Mouse (Mus musculus) stomach, postnatal 0 days (tissue): ENCODE results near the gene Lce3c.

ENCODE experiments used
- CTCF ChIP-seq: IDR thresholded peaks from 2 replicates; pipeline ENCODE4 v1.5.1; 2016; ENCODE audit warnings: antibody characterized with exemption, low read depth, mild to moderate bottlenecking, moderate library complexity
- EP300 ChIP-seq: optimal IDR thresholded peaks from 2 replicates; pipeline ENCODE3; 2016; ENCODE audit warnings: antibody characterized with exemption

DNA sequence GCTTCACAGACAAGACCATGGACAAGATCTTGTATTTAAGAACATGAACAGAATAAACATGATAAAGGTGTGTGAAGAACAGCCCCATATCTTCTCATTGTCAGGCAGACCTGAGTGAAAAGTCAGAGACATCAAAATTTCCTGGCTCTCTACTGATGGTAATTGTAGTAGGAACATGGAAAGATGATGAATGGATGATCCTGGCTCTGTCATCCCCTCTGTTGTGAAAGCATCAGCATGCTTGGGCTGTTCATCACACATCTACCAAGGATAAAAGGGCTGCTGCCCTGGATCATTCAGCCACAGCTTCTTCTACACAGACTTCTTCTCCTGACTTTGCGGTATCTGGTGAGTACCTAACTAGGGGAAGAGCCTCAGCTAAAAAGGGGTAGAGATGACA is 12.8 kb downstream of the Lce3c start, which contains the start of gene Lce3d:
- no peak for TF ChIP-seq CTCF
- no peak for TF ChIP-seq EP300
